Comparison of ENCODE assay signal across 14 mouse cellular contexts in genomic region chr11:45910701-45911100, GRCm38 (mm10).
"Had no signal": no experiment of that assay in that cellular context is flagged by ENCODE, and none has a peak within 500 bp of the region (broad histone marks: within the 10 kb centered on the region; RNA-seq: fewer than 3 reads in every experiment).

No protein-coding gene starts in this region.

- H3K9ac ChIP-seq: limb, embryonic 15.5 days; liver, embryonic 12.5 days; lung, embryonic 15.5 days; neural tube, embryonic 12.5 days had no signal

- H3K9me3 ChIP-seq: limb, embryonic 15.5 days; liver, embryonic 12.5 days; lung, embryonic 15.5 days; megakaryocyte, embryonic 14.5 days; neural tube, embryonic 12.5 days had no signal

- H3K4me1 ChIP-seq: limb, embryonic 15.5 days; lung, embryonic 15.5 days; neural tube, embryonic 12.5 days had no signal

- H3K27me3 ChIP-seq: limb, embryonic 15.5 days; liver, embryonic 12.5 days; lung, embryonic 15.5 days; megakaryocyte, embryonic 14.5 days; neural tube, embryonic 12.5 days had no signal

- DNase-seq: kidney, postnatal 25 days; layer of hippocampus, postnatal 36 days; lung, postnatal 14 days; right cerebral cortex, adult 18-20 months; right cerebral cortex, postnatal 25 days; thymus, postnatal 4 days had no signal

- H3K27ac ChIP-seq: limb, embryonic 15.5 days; liver, embryonic 12.5 days; lung, embryonic 15.5 days; macrophage; neural tube, embryonic 12.5 days had no signal

- H3K4me3 ChIP-seq: limb, embryonic 15.5 days; liver, embryonic 12.5 days; lung, embryonic 15.5 days; megakaryocyte, embryonic 14.5 days; myocyte; neural tube, embryonic 12.5 days had no signal

- ATAC-seq: liver, embryonic 12.5 days had no signal

- H3K4me2 ChIP-seq: limb, embryonic 15.5 days; liver, embryonic 12.5 days; lung, embryonic 15.5 days; midbrain, embryonic 11.5 days; neural tube, embryonic 12.5 days had no signal
